In the genomic region with DNA sequence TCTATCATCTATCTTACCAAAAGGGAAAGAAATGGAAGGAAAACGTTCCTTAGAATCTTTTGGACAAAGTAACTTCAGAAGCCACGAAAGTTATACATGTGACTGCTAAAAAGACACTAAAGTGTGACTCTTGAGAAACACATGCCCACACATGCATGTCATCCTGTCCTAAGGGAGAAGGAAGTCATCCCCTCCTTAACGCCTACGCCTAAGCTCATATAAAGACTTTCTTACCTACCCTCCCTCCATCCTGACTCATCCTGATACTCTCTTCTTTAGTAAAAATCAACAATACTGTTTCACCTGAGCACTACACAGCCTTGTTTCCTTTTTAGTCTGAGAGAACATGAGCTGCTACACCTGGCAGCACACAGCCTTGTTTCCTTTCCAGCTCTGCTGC, we compare ENCODE assay signal across 16 mouse cellular contexts. TPM values are rescaled to one million over a fixed set of nuclear protein-coding genes. Genes with fewer than 3 reads are reported as not detected.
"Had no signal": no experiment of that assay in that cellular context is flagged by ENCODE, and none has a peak within 500 bp of the region (broad histone marks: within the 10 kb centered on the region; RNA-seq: fewer than 3 reads in every experiment).

No protein-coding gene starts in this region.

- ATAC-seq: midbrain, embryonic 13.5 days; midbrain, embryonic 16.5 days had no signal

- H3K9ac ChIP-seq: liver, embryonic 13.5 days; midbrain, embryonic 13.5 days had no signal

- H3K27me3 ChIP-seq: liver, embryonic 13.5 days; megakaryocyte, embryonic 14.5 days; midbrain, embryonic 13.5 days had no signal

- H3K4me2 ChIP-seq: liver, embryonic 13.5 days; midbrain, embryonic 13.5 days had no signal

- H3K9me3 ChIP-seq: liver, embryonic 13.5 days; megakaryocyte, embryonic 14.5 days; midbrain, embryonic 10.5 days; midbrain, embryonic 13.5 days had no signal

- DNase-seq: kidney, adult 18-20 months; kidney, adult 9 months; kidney, postnatal 14 days; kidney, postnatal 4 days; layer of hippocampus, adult 9-11 months; liver, embryonic 13.5 days; lung, adult 2 months; thymus, postnatal 25 days had no signal

- H3K27ac ChIP-seq: layer of hippocampus, adult 2 months; liver, embryonic 13.5 days; midbrain, embryonic 10.5 days; midbrain, embryonic 13.5 days had no signal

- H3K4me1 ChIP-seq: midbrain, embryonic 10.5 days; midbrain, embryonic 13.5 days had no signal

- H3K4me3 ChIP-seq: layer of hippocampus, adult 2 months; liver, embryonic 13.5 days; megakaryocyte, embryonic 14.5 days; midbrain, embryonic 10.5 days; midbrain, embryonic 13.5 days; myocyte had no signal

- H3K36me3 ChIP-seq: liver, embryonic 13.5 days; midbrain, embryonic 10.5 days; midbrain, embryonic 13.5 days had no signal

RNA-seq across cellular contexts. Expression of gene Hfm1, which starts 40.6 kb away (rescaled TPM):
- total RNA-seq: liver, adult 2 months had no signal
- polyA plus RNA-seq: liver, adult 2 months; lung, adult 2 months; myocyte; small intestine, adult 2 months had no signal
